9 mouse cellular contexts compared by ENCODE assay signal in genomic region chr5:113855117-113855516, GRCm38 (mm10). TPM values are rescaled to one million over a fixed set of nuclear protein-coding genes. Genes with fewer than 3 reads are reported as not detected.
DNase-seq lines count a peak whose midpoint lies in the region; ATAC-seq lines count a peak whose summit lies in the region.
"Had no signal": no experiment of that assay in that cellular context is flagged by ENCODE, and none has a peak within 500 bp of the region (broad histone marks: within the 10 kb centered on the region; RNA-seq: fewer than 3 reads in every experiment).

No protein-coding gene starts in this region.

- 93% methylated on average over 10 of the region's 10 CpGs for WGBS in heart, embryonic 13.5 days
- WGBS in forebrain, embryonic 10.5 days = 91% methylated on average over 10 of the region's 10 CpGs
- 88% methylated on average over 10 of the region's 10 CpGs for WGBS in hindbrain, embryonic 12.5 days
- 89% methylated on average over 10 of the region's 10 CpGs for WGBS in neural tube, embryonic 12.5 days

- H3K36me3 ChIP-seq in heart, embryonic 13.5 days = peaks cover 36% of the 10 kb centered on the region
- H3K36me3 ChIP-seq in forebrain, embryonic 10.5 days (replicated peaks) = peaks cover 67% of the 10 kb centered on the region
- peaks cover 22% of the 10 kb centered on the region for H3K36me3 ChIP-seq in hindbrain, embryonic 12.5 days
- H3K36me3 ChIP-seq in neural tube, embryonic 12.5 days = peaks cover 36% of the 10 kb centered on the region

- ATAC-seq in heart, embryonic 13.5 days (ENCODE audit: extremely low read depth, insufficient number of reproducible peaks, low FRiP score, low TSS enrichment) = no peak
- peak; percentile 29; the same call in 1 of the 2 replicates for ATAC-seq in hindbrain, embryonic 12.5 days (ENCODE audit: low FRiP score)
- ATAC-seq in neural tube, embryonic 12.5 days (ENCODE audit: low FRiP score, low read depth) = 0 out of 2 replicates have a peak, but pooled peaks have one; percentile 48

- no peaks in the 10 kb centered on the region for H3K9me3 ChIP-seq in heart, embryonic 13.5 days
- H3K9me3 ChIP-seq in forebrain, embryonic 10.5 days = no peaks in the 10 kb centered on the region
- H3K9me3 ChIP-seq in hindbrain, embryonic 12.5 days (replicated peaks) = no peaks in the 10 kb centered on the region
- no peaks in the 10 kb centered on the region for H3K9me3 ChIP-seq in neural tube, embryonic 12.5 days

- no peak for DNase-seq in heart, adult 9 months (ENCODE audit: low spot score in 2 of 2)
- no peak for DNase-seq in forebrain, embryonic 10.5 days (ENCODE audit: extremely low spot score, low spot score)
- no peak for DNase-seq in kidney, postnatal 25 days
- no peak for DNase-seq in urinary bladder, postnatal 4 days (ENCODE audit: low spot score in 2 of 2)
- DNase-seq in frontal cortex, postnatal 14 days (ENCODE audit: low spot score in 2 of 2) = no peak

- H3K4me2 ChIP-seq in heart, embryonic 13.5 days = no peak overlapping the region
- no peak overlapping the region for H3K4me2 ChIP-seq in hindbrain, embryonic 12.5 days (replicated peaks)
- H3K4me2 ChIP-seq in neural tube, embryonic 12.5 days (replicated peaks) = no peak overlapping the region

- H3K9ac ChIP-seq in heart, embryonic 13.5 days = peak overlapping the region; percentile 70
- 0 out of 2 replicates have a peak overlapping the region, but pooled peaks have one; percentile 36 for H3K9ac ChIP-seq in hindbrain, embryonic 12.5 days
- H3K9ac ChIP-seq in neural tube, embryonic 12.5 days = no peak overlapping the region

- H3K4me1 ChIP-seq in heart, embryonic 13.5 days = peaks cover 78% of the 10 kb centered on the region
- peaks cover 44% of the 10 kb centered on the region for H3K4me1 ChIP-seq in forebrain, embryonic 10.5 days
- peaks cover 48% of the 10 kb centered on the region for H3K4me1 ChIP-seq in hindbrain, embryonic 12.5 days
- peaks cover 52% of the 10 kb centered on the region for H3K4me1 ChIP-seq in neural tube, embryonic 12.5 days

- H3K27me3 ChIP-seq in heart, embryonic 13.5 days (replicated peaks) = no peaks in the 10 kb centered on the region
- H3K27me3 ChIP-seq in forebrain, embryonic 10.5 days (ENCODE audit: poor library complexity, severe bottlenecking) = no peaks in the 10 kb centered on the region
- no peaks in the 10 kb centered on the region for H3K27me3 ChIP-seq in hindbrain, embryonic 12.5 days
- no peaks in the 10 kb centered on the region for H3K27me3 ChIP-seq in neural tube, embryonic 12.5 days (replicated peaks)

- H3K27ac ChIP-seq in heart, embryonic 13.5 days (replicated peaks) = peak overlapping the region; percentile 96
- peak overlapping the region; percentile 69; the same call in 1 of the 2 replicates for H3K27ac ChIP-seq in forebrain, embryonic 10.5 days
- peak overlapping the region; percentile 66 for H3K27ac ChIP-seq in hindbrain, embryonic 12.5 days
- peak overlapping the region; percentile 11 for H3K27ac ChIP-seq in neural tube, embryonic 12.5 days

- H3K4me3 ChIP-seq in heart, embryonic 13.5 days = no peak overlapping the region
- no peak overlapping the region for H3K4me3 ChIP-seq in forebrain, embryonic 10.5 days
- H3K4me3 ChIP-seq in hindbrain, embryonic 12.5 days = no peak overlapping the region
- no peak overlapping the region for H3K4me3 ChIP-seq in neural tube, embryonic 12.5 days
- H3K4me3 ChIP-seq: erythroblast, embryonic 14.5 days had no signal

RNA-seq across cellular contexts. Expression of gene Selplg, which starts 22.7 kb away (rescaled TPM):
- 1.2 and 1.3 TPM in 2 replicates for polyA plus RNA-seq in heart, embryonic 13.5 days (2015; fragmentation: Nextera tagmentation; extraction: Ambion mirVana)
- 0.74 and 0.82 TPM in 2 replicates for polyA plus RNA-seq in forebrain, embryonic 10.5 days (2016; fragmentation: Nextera tagmentation; extraction: Ambion mirVana)
- 1.3 and 2.3 TPM in 2 replicates for polyA plus RNA-seq in hindbrain, embryonic 12.5 days (2016; fragmentation: Nextera tagmentation; extraction: Ambion mirVana)
- polyA plus RNA-seq in neural tube, embryonic 12.5 days (2016; fragmentation: Nextera tagmentation; extraction: Ambion mirVana) = 1.5 and 2.3 TPM in 2 replicates

RNA-seq across cellular contexts. Expression of gene Coro1c, which starts 53.4 kb away (rescaled TPM):
- 95.4 and 99.4 TPM in 2 replicates for polyA plus RNA-seq in heart, embryonic 13.5 days (2015; fragmentation: Nextera tagmentation; extraction: Ambion mirVana)
- 209 and 210 TPM in 2 replicates for polyA plus RNA-seq in forebrain, embryonic 10.5 days (2016; fragmentation: Nextera tagmentation; extraction: Ambion mirVana)
- 226 and 233 TPM in 2 replicates for polyA plus RNA-seq in hindbrain, embryonic 12.5 days (2016; fragmentation: Nextera tagmentation; extraction: Ambion mirVana)
- polyA plus RNA-seq in neural tube, embryonic 12.5 days (2016; fragmentation: Nextera tagmentation; extraction: Ambion mirVana) = 259 and 292 TPM in 2 replicates

RNA-seq across cellular contexts. Expression of gene Tmem119, which starts 54.8 kb away (rescaled TPM):
- 13.3 and 15.8 TPM in 2 replicates for polyA plus RNA-seq in heart, embryonic 13.5 days (2015; fragmentation: Nextera tagmentation; extraction: Ambion mirVana)
- 28.8 and 36.2 TPM in 2 replicates for polyA plus RNA-seq in forebrain, embryonic 10.5 days (2016; fragmentation: Nextera tagmentation; extraction: Ambion mirVana)
- polyA plus RNA-seq in hindbrain, embryonic 12.5 days (2016; fragmentation: Nextera tagmentation; extraction: Ambion mirVana) = 41.0 and 44.1 TPM in 2 replicates
- 39.3 and 43.8 TPM in 2 replicates for polyA plus RNA-seq in neural tube, embryonic 12.5 days (2016; fragmentation: Nextera tagmentation; extraction: Ambion mirVana)

Comparison
In these comparisons a context has a peak if more than half of its experiments do, and no peak if none do; other contexts are left out.
1. H3K27ac ChIP-seq: peak in every context shown above with its lines; median percentile 96 in heart, embryonic 13.5 days; 69 in forebrain, embryonic 10.5 days; 66 in hindbrain, embryonic 12.5 days; 11 in neural tube, embryonic 12.5 days.